Mouse (Mus musculus): ENCODE data around the gene Ssc5d.

Ssc5d gene

GRCm38 (mm10) chr7:4950561-4951342 is 25.2 kb downstream of the Ssc5d start:
- DNase-seq: no peak

GRCm38 (mm10) chr7:4953815-4954445 is 28.3 kb downstream of the Ssc5d start:
- no peak for DNase-seq

- no peak for DNase-seq
Observed at GRCm38 (mm10) chr7:4957361-4957760, 31.8 kb downstream of the Ssc5d start.

GRCm38 (mm10) chr7:4963527-4963926 is 37.9 kb downstream of the Ssc5d start:
- DNase-seq: no peak

- DNase-seq: peak; percentile 73
Observed at GRCm38 (mm10) chr7:4964272-4964671, 38.7 kb downstream of the Ssc5d start, which contains the start of gene Sbk2. Gene Sbk2, minus strand, starts transcription at chr7:4964406.

- no peak for DNase-seq
Observed at GRCm38 (mm10) chr7:4964988-4965387, 39.4 kb downstream of the Ssc5d start.

- no peak for DNase-seq
Observed at GRCm38 (mm10) chr7:4971068-4971467, 45.5 kb downstream of the Ssc5d start, which contains the start of gene Sbk3. Gene Sbk3, minus strand, starts transcription at chr7:4971168.

GRCm38 (mm10) chr7:4971710-4972109 is 46.1 kb downstream of the Ssc5d start:
- DNase-seq: no peak

- DNase-seq: peak; percentile 9
Observed at GRCm38 (mm10) chr7:4972321-4973047, 46.9 kb downstream of the Ssc5d start.

- no peak for DNase-seq
Observed at GRCm38 (mm10) chr7:4975455-4975854, 49.9 kb downstream of the Ssc5d start.

GRCm38 (mm10) chr7:4976832-4977231 is 51.2 kb downstream of the Ssc5d start:
- no peak for DNase-seq

- DNase-seq: no peak
Observed at GRCm38 (mm10) chr7:4988250-4988649, 62.7 kb downstream of the Ssc5d start.

- no peak for DNase-seq
Observed at GRCm38 (mm10) chr7:4993347-4993998, 67.9 kb downstream of the Ssc5d start.

- DNase-seq: no peak
Observed at GRCm38 (mm10) chr7:4993999-4994788, 68.6 kb downstream of the Ssc5d start.

Data from layer of hippocampus, adult 9-11 months (tissue).